Mouse (Mus musculus) limb, embryonic 14.5 days (tissue): ENCODE measurements around the gene Epop. TPM values are rescaled to one million over a fixed set of nuclear protein-coding genes. Genes with fewer than 3 reads are reported as not detected.

Experiments
- ATAC-seq: fragments of 200-750 bp; cut with Nextera tagmentation; 2 replicates; pipeline ENCODE4 v1.8.0; 2017; ENCODE audit warnings: low read depth, moderate number of reproducible peaks, moderate TSS enrichment; ENCODE audit not compliant: low FRiP score
- DNase-seq: peaks from one replicate; pipeline ENCODE4 v3.0.0-alpha.2; 2015; ENCODE audit warnings: low spot score
- H3K27ac ChIP-seq: fragments of 300-500 bp; sonication (generic); replicated peaks from 2 replicates; pipeline ENCODE4 v1.5.1; 2014; ENCODE audit warnings: low read depth, mild to moderate bottlenecking, low read length, moderate library complexity, mixed read lengths
- H3K27me3 ChIP-seq: fragments of 300-500 bp; sonication (generic); 2 replicates; pipeline ENCODE4 v1.6.1; 2014; ENCODE audit warnings: low read length, mixed read lengths; ENCODE audit not compliant: control insufficient read depth, insufficient read depth
- H3K36me3 ChIP-seq: fragments of 300-500 bp; sonication (generic); 2 replicates; pipeline ENCODE4 v1.6.1; 2014; ENCODE audit warnings: mild to moderate bottlenecking, low read length, moderate library complexity, mixed read lengths; ENCODE audit not compliant: control insufficient read depth, insufficient read depth
- H3K4me1 ChIP-seq: fragments of 300-500 bp; sonication (generic); 2 replicates; pipeline ENCODE4 v1.6.1; 2014; ENCODE audit warnings: antibody characterized with exemption, low read length, mixed read lengths; ENCODE audit not compliant: control insufficient read depth, insufficient read depth
- H3K4me2 ChIP-seq: fragments of 300-500 bp; sonication (generic); replicated peaks from 2 replicates; pipeline ENCODE4 v1.6.1; 2014; ENCODE audit warnings: low read depth, mild to moderate bottlenecking, low read length, moderate library complexity; ENCODE audit not compliant: severe bottlenecking
- H3K4me3 ChIP-seq: fragments of 300-500 bp; sonication (generic); replicated peaks from 2 replicates; pipeline ENCODE4 v1.5.1; 2014; ENCODE audit warnings: low read length
- H3K9ac ChIP-seq: fragments of 300-500 bp; sonication (generic); 2 replicates; pipeline ENCODE4 v1.6.1; 2014; ENCODE audit warnings: mild to moderate bottlenecking, low read depth, low read length, moderate library complexity; ENCODE audit not compliant: severe bottlenecking
- H3K9me3 ChIP-seq: fragments of 300-500 bp; sonication (generic); 2 replicates; pipeline ENCODE4 v1.6.1; 2016; ENCODE audit warnings: low read length; ENCODE audit not compliant: control insufficient read depth
- POLR2A ChIP-seq: fragments of 200-500 bp; IDR thresholded peaks from 2 replicates; pipeline ENCODE4 v1.8.0; 2012; ENCODE audit warnings: inconsistent platforms, mild to moderate bottlenecking, moderate library complexity, borderline replicate concordance; ENCODE audit not compliant: insufficient read depth, insufficient read length; ENCODE audit errors: extremely low read depth
- WGBS: fragments of 180-500 bp; shearing (Covaris S2); extraction: QIAGEN DNeasy Blood & Tissue Kit; methylation state at CpG from one replicate; pipeline ENCODE4 v1.1.7; 2014; 5-methylcytosine and 5-hydroxymethylcytosine counted together
- polyA plus RNA-seq, 2 experiments: library from polyadenylated mRNA; depleted of rRNA in 1 of 2; stranded (reverse) in 1 of 2; unstranded in 1 of 2; fragments of >200 nt; fragmentation: Nextera tagmentation in 1 of 2; extraction: Ambion mirVana in 1 of 2; gene quantifications; 2 replicates each; pipeline versions ENCODE4 v1.2.1 to v1.2.3; 2012 to 2014

Epop gene
- polyA plus RNA-seq, 2 experiments = 4.4 to 6.6 TPM

DNA sequence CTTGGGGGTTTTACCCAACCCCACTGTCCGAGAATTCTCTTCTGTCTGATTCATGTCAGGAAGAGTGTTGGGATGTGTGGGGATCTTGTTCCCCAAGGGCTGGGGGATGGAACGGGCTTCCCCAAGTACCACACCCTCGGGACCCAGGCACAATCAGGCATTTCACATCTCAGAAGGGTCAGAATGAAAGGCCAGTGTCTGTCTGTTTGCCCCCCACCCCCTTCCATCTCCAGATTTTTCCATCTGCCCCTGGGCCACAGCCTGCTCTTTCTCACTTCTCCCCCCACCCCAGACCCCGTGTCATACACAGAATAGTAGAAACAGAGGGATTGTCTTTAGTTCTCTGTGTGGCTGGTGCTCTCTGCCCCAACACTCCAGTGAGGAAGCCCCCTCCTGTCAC, 20.6 kb downstream of the Epop start:
- H3K27ac ChIP-seq = no peak overlapping the region
- H3K4me3 ChIP-seq = no peak overlapping the region
- no peaks in the 10 kb centered on the region for H3K4me1 ChIP-seq
- ATAC-seq (no peak), DNase-seq (no peak)
- 82% methylated on average over 4 of the region's 4 CpGs for WGBS
- no peaks in the 10 kb centered on the region for H3K36me3 ChIP-seq
- no peak for TF ChIP-seq POLR2A
- H3K4me2 ChIP-seq = no peak overlapping the region
- no peaks in the 10 kb centered on the region for H3K27me3 ChIP-seq
- H3K9ac ChIP-seq = no peak overlapping the region
- H3K9me3 ChIP-seq = no peaks in the 10 kb centered on the region

DNA sequence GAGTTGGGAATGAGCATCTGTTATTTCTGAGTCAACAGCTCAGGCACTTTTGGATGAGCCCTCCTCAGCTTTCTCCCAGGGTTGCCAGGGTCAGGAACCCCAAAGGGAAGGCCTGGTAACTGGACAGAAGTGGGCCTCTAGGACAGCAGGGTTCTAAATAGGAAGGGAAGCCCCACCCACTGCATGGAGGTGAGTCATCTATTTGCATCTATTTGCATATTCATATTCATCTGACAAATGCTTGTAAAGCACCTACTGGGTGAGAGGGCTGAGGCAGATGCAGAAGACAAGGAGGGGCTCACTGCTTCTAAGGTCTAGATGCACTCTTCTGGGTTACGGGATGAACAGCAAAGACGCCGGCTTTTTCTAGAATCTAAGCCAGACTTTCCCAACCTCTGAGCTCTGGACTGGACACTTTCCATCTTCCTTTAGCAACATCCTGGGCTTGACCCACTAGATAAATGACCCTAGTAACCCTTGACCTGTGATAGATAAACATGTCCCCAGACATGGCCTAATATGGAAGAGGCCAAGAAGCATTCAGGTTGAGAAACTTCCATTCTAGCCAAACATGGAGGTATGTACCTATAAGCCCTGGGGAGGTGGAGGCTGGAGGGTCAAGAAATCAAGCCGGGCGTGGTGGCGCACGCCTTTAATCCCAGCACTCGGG, 22.3 kb downstream of the Epop start:
- H3K9me3 ChIP-seq = no peaks in the 10 kb centered on the region
- H3K4me2 ChIP-seq = no peak overlapping the region
- H3K4me3 ChIP-seq = no peak overlapping the region
- DNase-seq (no peak), ATAC-seq (no peak)
- no peaks in the 10 kb centered on the region for H3K27me3 ChIP-seq
- H3K4me1 ChIP-seq = no peaks in the 10 kb centered on the region
- no peak for TF ChIP-seq POLR2A
- H3K27ac ChIP-seq = no peak overlapping the region
- no peaks in the 10 kb centered on the region for H3K36me3 ChIP-seq
- no peak overlapping the region for H3K9ac ChIP-seq
- WGBS = 90% methylated on average over 8 of the region's 8 CpGs

DNA sequence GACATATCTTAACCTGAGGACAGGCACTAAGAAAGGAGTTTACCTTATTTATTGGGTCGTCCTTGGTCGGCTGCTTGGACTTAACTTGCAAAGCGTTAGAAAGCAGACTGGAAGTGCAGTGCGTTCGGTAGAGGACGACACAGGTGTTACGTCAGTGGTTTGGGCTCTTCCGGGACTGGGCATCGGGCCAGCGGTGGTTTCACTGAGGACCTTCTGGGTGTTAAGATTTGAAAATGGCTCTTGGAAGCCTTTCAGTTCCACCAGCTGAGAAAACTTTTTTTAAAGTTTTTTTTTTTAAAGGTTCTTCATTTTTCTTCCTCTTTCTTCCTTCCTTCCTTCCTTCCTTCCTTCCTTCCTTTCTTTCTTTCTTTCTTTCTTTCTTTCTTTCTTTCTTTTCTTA, 25.6 kb downstream of the Epop start:
- no peak overlapping the region for H3K4me3 ChIP-seq
- no peaks in the 10 kb centered on the region for H3K36me3 ChIP-seq
- no peak overlapping the region for H3K27ac ChIP-seq
- ATAC-seq = no peak
- no peaks in the 10 kb centered on the region for H3K27me3 ChIP-seq
- DNase-seq = no peak
- WGBS = 54% methylated on average over 10 of the region's 10 CpGs
- no peak overlapping the region for H3K4me2 ChIP-seq
- no peak for TF ChIP-seq POLR2A
- no peaks in the 10 kb centered on the region for H3K4me1 ChIP-seq
- no peaks in the 10 kb centered on the region for H3K9me3 ChIP-seq
- H3K9ac ChIP-seq = no peak overlapping the region

DNA sequence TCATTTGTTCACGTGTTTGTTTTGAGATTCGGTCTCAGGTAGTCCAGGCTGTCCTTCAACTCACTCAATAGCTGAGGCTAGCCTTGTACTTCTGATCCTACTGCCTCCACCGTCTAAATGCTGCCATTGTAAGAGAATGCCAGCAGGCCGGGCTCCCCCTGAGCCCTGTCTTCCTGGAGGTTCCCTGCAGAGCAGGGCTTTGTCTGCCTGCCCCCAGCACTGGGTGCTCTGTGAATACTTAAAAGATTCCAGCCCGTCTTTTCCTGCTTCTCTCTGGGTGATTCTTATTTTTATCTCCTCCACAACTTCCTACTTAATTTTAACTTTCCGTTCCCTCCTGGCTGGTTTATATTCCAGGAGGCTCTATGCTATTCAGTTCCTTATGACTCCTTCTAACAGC, 27.3 kb downstream of the Epop start:
- TF ChIP-seq POLR2A = no peak
- Histone ChIP-seq H3K4me1 (no peaks in the 10 kb centered on the region), H3K4me2 (no peak overlapping the region), H3K36me3 (no peaks in the 10 kb centered on the region), H3K27me3 (no peaks in the 10 kb centered on the region), H3K9ac (no peak overlapping the region), H3K9me3 (no peaks in the 10 kb centered on the region), H3K27ac (no peak overlapping the region), H3K4me3 (no peak overlapping the region)
- DNase-seq (no peak), ATAC-seq (no peak)
- WGBS = 43% methylated on average over 6 of the region's 6 CpGs

DNA sequence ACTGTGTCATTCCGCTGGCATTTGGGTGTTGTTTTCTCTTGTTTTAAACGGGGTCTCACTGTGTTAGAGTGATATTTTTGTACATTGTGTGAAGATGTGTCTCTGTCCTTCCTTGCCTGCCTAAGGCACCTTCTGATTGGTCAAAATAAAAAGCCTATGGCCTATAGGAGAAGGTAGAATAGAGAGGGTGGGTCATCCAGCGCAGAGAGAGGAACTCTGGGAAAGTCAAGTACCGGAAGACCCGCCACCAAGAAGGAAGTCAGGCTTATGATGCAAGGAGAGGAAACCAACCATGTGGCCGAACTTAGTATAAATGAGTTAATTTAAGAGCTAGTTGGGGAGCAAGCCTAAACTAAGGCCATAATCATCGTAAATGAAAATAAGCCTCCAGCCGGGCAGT, 30.4 kb downstream of the Epop start:
- Histone ChIP-seq H3K9me3 (no peaks in the 10 kb centered on the region), H3K27me3 (no peaks in the 10 kb centered on the region), H3K4me3 (no peak overlapping the region), H3K36me3 (no peaks in the 10 kb centered on the region), H3K27ac (no peak overlapping the region), H3K4me2 (no peak overlapping the region), H3K4me1 (no peaks in the 10 kb centered on the region), H3K9ac (no peak overlapping the region)
- DNase-seq = no peak
- 89% methylated on average over 8 of the region's 8 CpGs for WGBS
- TF ChIP-seq POLR2A = no peak
- ATAC-seq = no peak

DNA sequence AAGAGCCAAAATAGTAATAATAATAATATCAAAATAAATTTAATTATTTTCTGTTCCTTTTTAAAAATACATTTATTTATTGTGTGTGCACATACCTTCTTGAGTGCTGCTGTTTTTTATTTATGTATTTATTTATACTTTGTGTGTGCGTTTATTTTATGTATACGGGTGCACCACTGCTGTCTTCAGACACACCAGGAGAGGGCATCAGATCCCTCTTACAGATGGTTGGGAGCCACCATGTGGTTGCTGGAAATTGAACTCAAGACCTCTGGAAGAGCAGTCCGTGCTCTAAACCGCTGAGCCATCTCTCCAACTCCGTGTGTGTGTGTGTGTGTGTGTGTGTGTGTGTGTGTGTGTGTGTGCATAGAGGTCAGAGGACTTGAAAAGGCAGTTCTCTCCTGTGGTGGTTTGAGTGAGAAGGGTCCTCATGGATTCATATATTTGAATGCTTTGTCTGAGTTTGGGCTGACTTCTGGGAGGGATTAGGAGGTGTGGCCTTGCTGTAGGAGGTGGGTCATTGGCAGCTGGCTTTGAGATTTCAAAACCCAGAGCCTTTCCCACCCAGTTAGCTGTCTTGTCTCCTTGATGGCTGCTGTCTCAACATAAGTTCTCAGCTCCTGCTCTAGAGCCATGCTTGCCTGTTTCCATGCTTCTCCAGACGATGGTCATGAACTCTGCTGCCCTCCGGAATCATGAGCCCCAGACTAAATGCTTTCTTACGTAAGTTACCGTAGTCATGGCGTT, 31.4 kb downstream of the Epop start:
- Histone ChIP-seq H3K4me2 (no peak overlapping the region), H3K27ac (no peak overlapping the region), H3K36me3 (no peaks in the 10 kb centered on the region), H3K4me1 (no peaks in the 10 kb centered on the region), H3K9ac (no peak overlapping the region), H3K27me3 (no peaks in the 10 kb centered on the region), H3K4me3 (no peak overlapping the region), H3K9me3 (no peaks in the 10 kb centered on the region)
- TF ChIP-seq POLR2A = no peak
- 75% methylated on average over 10 of the region's 10 CpGs for WGBS
- ATAC-seq = no peak
- DNase-seq = no peak
